Mouse (Mus musculus) adrenal gland, postnatal 10 days (tissue): Measurements from ENCODE around the gene Obp1b. TPM values are rescaled to one million over a fixed set of nuclear protein-coding genes. Genes with fewer than 3 reads are reported as not detected.
"Not testable (repeated sequence)": the region's sequence is repeated elsewhere in the genome, so short reads cannot be mapped to it uniquely, and the experiment has no call there.

Experiments used
- DNase-seq: peaks from one replicate; pipeline ENCODE4 v3.0.0; 2021; ENCODE audit warnings: mixed read lengths
- long read RNA-seq, 2 experiments: library from polyadenylated mRNA; stranded (forward); transcript quantifications; one replicate each; pipeline ENCODE4 v2.0.0; 2021
- total RNA-seq, 2 experiments: library from RNA; stranded (reverse); gene quantifications; 2 replicates each; pipeline ENCODE4 v1.2.3; 2021

The Obp1b gene
- total RNA-seq: not detected
- long read RNA-seq, experiment 1: 0 reads
- long read RNA-seq, experiment 2: 0 reads

DNA sequence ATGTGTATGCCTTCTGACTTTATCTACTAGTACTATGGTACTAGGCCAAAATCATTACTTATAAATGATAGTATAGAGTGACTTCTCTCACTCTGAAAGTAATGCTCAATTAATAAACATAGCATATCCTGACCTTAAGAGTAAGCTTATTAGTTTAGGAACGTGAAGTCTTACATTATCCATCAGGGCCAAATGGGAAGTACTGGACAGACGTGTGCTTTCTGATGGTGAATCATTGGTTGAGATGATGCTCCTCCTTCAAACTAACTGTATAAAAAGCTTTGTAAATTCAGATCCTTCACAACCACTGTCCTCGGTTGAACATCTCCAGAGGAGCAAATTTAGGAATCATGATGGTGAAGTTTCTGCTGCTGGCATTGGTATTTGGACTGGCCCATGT, at the start of gene Obp1b:
Gene Obp1b (plus strand): TSS at position 301 of the 400 bp plus-strand sequence.
- DNase-seq: not testable (repeated sequence)

DNA sequence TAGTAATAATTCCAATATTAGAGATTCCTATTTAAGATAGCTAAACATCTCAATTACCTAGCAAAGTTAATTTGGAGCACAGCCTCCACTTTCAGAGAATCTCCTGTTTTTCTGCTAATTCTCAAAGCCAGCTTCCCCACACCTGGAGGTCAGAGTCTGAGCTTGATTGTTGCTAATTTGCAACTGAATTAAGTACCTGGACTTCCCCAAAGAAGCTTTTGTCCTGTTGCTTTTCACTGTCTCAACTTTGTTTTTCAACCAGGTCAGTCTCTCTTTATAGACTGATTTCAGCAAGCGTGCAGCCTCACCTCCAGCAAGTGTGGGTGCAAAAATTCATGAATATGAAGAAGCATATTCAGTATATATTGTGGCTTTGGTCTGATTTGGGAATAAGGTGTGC, 15.6 kb downstream of the Obp1b start:
- not testable (repeated sequence) for DNase-seq

DNA sequence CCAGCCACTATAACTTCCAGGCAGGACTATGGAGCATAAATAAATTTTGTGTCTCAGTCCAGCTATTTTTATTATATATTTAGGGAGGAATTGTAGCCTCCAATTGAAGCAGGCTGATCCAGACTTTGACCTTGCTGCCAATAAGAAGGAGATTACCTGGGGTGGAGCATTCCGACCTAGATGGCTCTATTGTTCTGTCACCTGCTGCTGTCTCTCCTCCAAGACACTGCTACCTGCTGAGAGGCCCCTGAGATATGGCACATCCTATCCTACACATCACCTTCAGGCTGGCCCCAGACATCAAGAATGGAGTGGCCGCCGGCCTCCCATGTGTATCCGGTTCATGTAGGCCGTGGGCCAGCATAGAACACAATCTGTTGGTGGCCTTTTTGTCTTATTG, 16.3 kb downstream of the Obp1b start:
- no peak for DNase-seq

Other genes with a start within 250 kb of the Obp1b start
- gene Obp1a, start 95.4 kb upstream of the Obp1b start, total RNA-seq: not detected
- gene Gm5938, start 61.3 kb upstream of the Obp1b start, total RNA-seq: not detected
- not detected for gene Gm14743, start 59.1 kb downstream of the Obp1b start, total RNA-seq
- gene 4930480E11Rik, start 182.9 kb downstream of the Obp1b start, total RNA-seq: not detected